Mouse (Mus musculus) gastrocnemius, postnatal 36 days (tissue): Measurements from ENCODE around the gene Gngt1. TPM values are rescaled to one million over a fixed set of nuclear protein-coding genes. Genes with fewer than 3 reads are reported as not detected.
A peak's percentile ranks its signal among the peaks of the same experiment; 100 is the strongest.

Experiments
- DNase-seq, 2 experiments: peaks; one replicate each; pipeline ENCODE4 v3.0.0; 2022
- intact Hi-C: fragments of 180-260 bp; cut with DNase I; formaldehyde crosslinking; loops from one replicate; pipeline ENCODE4 v1.15.1; 2025
- long read RNA-seq, 2 experiments: library from polyadenylated mRNA; stranded (forward); transcript quantifications; one replicate each; pipeline ENCODE4 v2.0.0; 2021
- total RNA-seq, 2 experiments: library from RNA; stranded (reverse); gene quantifications; 2 replicates each; pipeline ENCODE4 v1.2.3; 2021

Gene Gngt1
- not detected for total RNA-seq
- long read RNA-seq, experiment 1: 0 reads
- long read RNA-seq, experiment 2: 0 reads

GRCm38 (mm10) chr6:3993492-3993891, at the start of gene Gngt1:
Gngt1 (plus strand) TSS chr6:3993792.
- intact Hi-C loops: no loop called here
- DNase-seq: no peak

GRCm38 (mm10) chr6:3954969-3955368, 38.6 kb upstream of the Gngt1 start:
- intact Hi-C loops: no loop called here
- DNase-seq: no peak

- DNase-seq: peak; percentile 10 to 25
- intact Hi-C loops: no loop called here
Observed at GRCm38 (mm10) chr6:3967676-3968626, 25.6 kb upstream of the Gngt1 start.

- DNase-seq: no peak
- intact Hi-C loops: no loop called here
Observed at GRCm38 (mm10) chr6:3973679-3974078, 19.9 kb upstream of the Gngt1 start.

GRCm38 (mm10) chr6:3982661-3983284, 10.8 kb upstream of the Gngt1 start:
- no peak for DNase-seq
- intact Hi-C loops: no loop called here

GRCm38 (mm10) chr6:3988750-3989149, 4.8 kb upstream of the Gngt1 start, which contains the start of gene Tfpi2:
Tfpi2 (minus strand) TSS chr6:3988919.
- DNase-seq: no peak
- intact Hi-C loops: no loop called here

GRCm38 (mm10) chr6:3998089-3998488, 4.5 kb downstream of the Gngt1 start:
- DNase-seq: no peak
- intact Hi-C loops: no loop called here

- intact Hi-C loops: no loop called here
- DNase-seq: no peak
Observed at GRCm38 (mm10) chr6:3999296-3999695, 5.7 kb downstream of the Gngt1 start.

GRCm38 (mm10) chr6:4000716-4001115, 7.1 kb downstream of the Gngt1 start:
- intact Hi-C loops: no loop called here
- no peak for DNase-seq

- intact Hi-C loops: no loop called here
- DNase-seq: no peak
Observed at GRCm38 (mm10) chr6:4003445-4003844, 9.9 kb downstream of the Gngt1 start.

GRCm38 (mm10) chr6:4003890-4004306, 10.3 kb downstream of the Gngt1 start, which contains the start of gene Gng11:
Gng11 (plus strand) TSS chr6:4003904.
- peak; percentile 74 to 82 for DNase-seq
- intact Hi-C loops: no loop called here

GRCm38 (mm10) chr6:4004808-4005207, 11.2 kb downstream of the Gngt1 start:
- DNase-seq: no peak
- intact Hi-C loops: no loop called here

GRCm38 (mm10) chr6:4008501-4009040, 15.0 kb downstream of the Gngt1 start:
- intact Hi-C loops: no loop called here

GRCm38 (mm10) chr6:4009548-4009947, 16.0 kb downstream of the Gngt1 start:
- intact Hi-C loops: no loop called here
- no peak for DNase-seq

More at GRCm38 (mm10) chr6:4008501-4009040, 15.0 kb downstream of the Gngt1 start:
- no peak for DNase-seq

GRCm38 (mm10) chr6:4022645-4023044, 29.1 kb downstream of the Gngt1 start:
- intact Hi-C loops: no loop called here
- no peak for DNase-seq

- no peak for DNase-seq
- intact Hi-C loops: no loop called here
Observed at GRCm38 (mm10) chr6:4026367-4026766, 32.8 kb downstream of the Gngt1 start.

- no peak for DNase-seq
- intact Hi-C loops: no loop called here
Observed at GRCm38 (mm10) chr6:4030956-4031355, 37.4 kb downstream of the Gngt1 start.

- DNase-seq: no peak
- intact Hi-C loops: no loop called here
Observed at GRCm38 (mm10) chr6:4041821-4042220, 48.2 kb downstream of the Gngt1 start.
